Mouse (Mus musculus) small intestine, adult 2 months (tissue): ENCODE results near the gene 1700037H04Rik.

Experiments
- CTCF ChIP-seq: fragments of 200-500 bp; IDR thresholded peaks from 2 replicates; pipeline ENCODE4 v1.5.1; 2012; ENCODE audit warnings: low read depth, mild to moderate bottlenecking, control low read depth, inconsistent platforms, low read length, moderate library complexity, mixed read lengths; ENCODE audit not compliant: insufficient replicate concordance, insufficient read length; ENCODE audit errors: extremely low read depth
- POLR2A ChIP-seq: fragments of 200-500 bp; IDR thresholded peaks from 2 replicates; pipeline ENCODE4 v1.6.1; 2012; ENCODE audit warnings: low read depth, mild to moderate bottlenecking, control low read depth, inconsistent platforms, low read length, moderate library complexity

DNA sequence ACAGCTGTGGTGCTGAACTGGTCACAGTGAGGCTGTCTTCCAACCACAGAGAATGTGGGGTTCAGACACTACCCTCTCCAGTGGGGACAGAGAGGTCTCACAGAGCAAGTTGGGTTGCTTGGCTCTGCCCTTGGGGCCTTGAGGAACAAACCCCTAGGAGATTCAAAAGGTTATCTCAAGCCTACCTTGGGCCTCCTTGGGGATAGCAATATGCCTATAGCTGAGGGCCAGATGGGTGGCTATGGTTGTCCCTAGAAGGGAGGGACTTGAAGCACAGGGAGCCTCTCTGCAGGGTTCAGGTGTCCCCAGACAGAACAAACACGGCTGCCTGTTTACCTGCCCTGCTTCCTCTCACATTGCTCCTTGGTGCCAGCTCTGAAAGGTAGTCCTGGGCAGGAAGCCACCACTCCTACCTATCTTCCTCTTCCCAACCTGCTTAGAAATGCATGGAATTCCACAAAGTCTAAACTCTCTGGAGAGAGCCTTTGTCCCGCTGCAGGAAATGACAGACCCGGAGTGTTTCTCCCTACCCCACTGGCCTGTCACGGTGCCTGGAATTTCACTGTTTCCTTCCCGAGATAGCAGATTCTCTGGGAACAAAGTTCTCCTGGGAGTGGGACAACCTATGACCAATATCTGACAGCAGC lies 19.9 kb downstream of the 1700037H04Rik start:
- no peak for TF ChIP-seq CTCF
- no peak for TF ChIP-seq POLR2A
